Mouse (Mus musculus): ENCODE measurements around the gene Gm17949.

- TF ChIP-seq CTCF (IDR thresholded peaks at IDR 0.05; ENCODE audit: borderline replicate concordance, insufficient read depth, low read length) (no peak), POLR2A (IDR thresholded peaks at IDR 0.05; ENCODE audit: low read depth, low read length) (no peak)
Measured at GRCm38 (mm10) chr17:57066908-57067307, 55.6 kb downstream of the Gm17949 start.

Measured in embryonic fibroblast, embryonic 13.5 days (primary cell).